Mouse (Mus musculus) neural tube, embryonic 15.5 days (tissue): ENCODE results near the gene BC048671. TPM values are rescaled to one million over a fixed set of nuclear protein-coding genes. Genes with fewer than 3 reads are reported as not detected.

ENCODE experiments used
- ATAC-seq: fragments of 200-750 bp; cut with Nextera tagmentation; 2 replicates; pipeline ENCODE4 v1.8.0; 2017; ENCODE audit warnings: mild to moderate bottlenecking, moderate TSS enrichment, moderate library complexity; ENCODE audit not compliant: low FRiP score
- H3K27ac ChIP-seq: fragments of 300-500 bp; sonication (generic); replicated peaks from 2 replicates; pipeline ENCODE4 v1.5.1; 2015; ENCODE audit warnings: mild to moderate bottlenecking, inconsistent platforms
- H3K27me3 ChIP-seq: fragments of 300-500 bp; sonication (generic); replicated peaks from 2 replicates; pipeline ENCODE4 v1.6.1; 2015; ENCODE audit warnings: inconsistent platforms
- H3K36me3 ChIP-seq: fragments of 300-500 bp; sonication (generic); 2 replicates; pipeline ENCODE4 v1.6.1; 2015; ENCODE audit warnings: inconsistent platforms
- H3K4me1 ChIP-seq: fragments of 300-500 bp; sonication (generic); 2 replicates; pipeline ENCODE4 v1.6.1; 2015; ENCODE audit warnings: inconsistent platforms
- H3K4me2 ChIP-seq: fragments of 300-500 bp; sonication (generic); 2 replicates; pipeline ENCODE4 v1.6.1; 2015; ENCODE audit warnings: inconsistent platforms, mild to moderate bottlenecking, moderate library complexity
- H3K4me3 ChIP-seq: fragments of 300-500 bp; sonication (generic); replicated peaks from 2 replicates; pipeline ENCODE4 v1.5.1; 2015; ENCODE audit warnings: mild to moderate bottlenecking, inconsistent platforms
- H3K9ac ChIP-seq: fragments of 300-500 bp; sonication (generic); replicated peaks from 2 replicates; pipeline ENCODE4 v1.6.1; 2015; ENCODE audit warnings: mild to moderate bottlenecking, inconsistent platforms
- H3K9me3 ChIP-seq: fragments of 300-500 bp; sonication (generic); replicated peaks from 2 replicates; pipeline ENCODE4 v1.6.1; 2016; ENCODE audit warnings: inconsistent platforms
- WGBS: fragments of 180-500 bp; shearing (Covaris S2); methylation state at CpG from one replicate; pipeline ENCODE4 v1.1.7; 2015; ENCODE audit warnings: mixed read lengths; 5-methylcytosine and 5-hydroxymethylcytosine counted together
- polyA plus RNA-seq: library from polyadenylated mRNA; unstranded; fragments of >200 nt; fragmentation: Nextera tagmentation; extraction: Ambion mirVana; gene quantifications from 2 replicates; pipeline ENCODE4 v1.2.1, GENCODE M21; 2015

BC048671 gene
- polyA plus RNA-seq, 1 experiment from 2014 or later, result not detected

DNA sequence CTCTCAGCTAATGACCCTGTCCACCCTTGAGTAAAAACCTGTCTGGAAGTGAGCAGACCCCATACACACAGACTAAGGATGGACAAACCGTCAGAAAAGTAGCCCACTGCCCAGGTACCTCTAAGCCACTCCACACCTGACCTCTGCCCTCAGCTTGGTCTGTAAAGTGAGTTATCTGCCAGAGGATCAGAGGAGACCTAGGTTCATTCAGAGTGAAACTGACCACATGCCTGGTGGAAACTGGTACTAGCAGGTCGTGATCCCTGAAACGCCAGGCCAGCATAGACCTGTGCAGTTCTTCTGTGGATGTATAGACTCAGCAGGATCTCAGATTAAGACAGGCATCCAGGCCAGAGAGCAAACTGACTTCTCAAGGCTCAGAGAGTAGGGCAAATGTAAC, 23.4 kb downstream of the BC048671 start:
- peaks cover 8% of the 10 kb centered on the region for H3K4me1 ChIP-seq
- no peak overlapping the region for H3K27ac ChIP-seq
- no peak overlapping the region for H3K4me3 ChIP-seq
- H3K36me3 ChIP-seq, result no peaks in the 10 kb centered on the region
- H3K9me3 ChIP-seq, result no peaks in the 10 kb centered on the region
- no peak for ATAC-seq
- peak overlapping the region; percentile 48; the same call in 1 of the 2 replicates for H3K4me2 ChIP-seq
- no peak overlapping the region for H3K9ac ChIP-seq
- WGBS, result 74% methylated on average over 3 of the region's 3 CpGs
- 0 out of 2 replicates have a peak, but pooled peaks cover 10% of the 10 kb centered on the region for H3K27me3 ChIP-seq

DNA sequence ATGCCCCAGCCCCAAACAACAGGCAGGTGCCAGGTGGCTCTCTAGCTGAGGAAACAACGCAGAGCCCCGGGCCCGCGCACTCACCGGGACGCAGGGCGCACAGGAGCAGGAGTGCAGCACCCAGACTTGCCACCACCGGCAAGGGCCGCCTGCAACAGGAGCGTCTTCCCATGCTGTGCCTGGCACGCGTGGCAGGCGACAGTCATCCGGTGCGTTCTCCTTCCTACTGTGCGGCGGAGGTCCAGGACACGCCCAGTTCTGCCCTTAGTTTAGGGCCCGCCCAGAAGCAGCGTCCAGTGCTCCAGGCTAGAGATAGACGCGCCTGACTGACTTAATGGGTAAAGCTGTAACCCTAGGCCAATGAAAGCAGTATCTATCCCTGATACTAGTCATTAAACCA, 24.0 kb downstream of the BC048671 start, which contains the start of gene Chst13:
Chst13 (minus strand) TSS at position 195 of the 400 bp plus-strand sequence.
- no peak within 1 kb of the TSS for H3K27ac ChIP-seq
- no peak for ATAC-seq

DNA sequence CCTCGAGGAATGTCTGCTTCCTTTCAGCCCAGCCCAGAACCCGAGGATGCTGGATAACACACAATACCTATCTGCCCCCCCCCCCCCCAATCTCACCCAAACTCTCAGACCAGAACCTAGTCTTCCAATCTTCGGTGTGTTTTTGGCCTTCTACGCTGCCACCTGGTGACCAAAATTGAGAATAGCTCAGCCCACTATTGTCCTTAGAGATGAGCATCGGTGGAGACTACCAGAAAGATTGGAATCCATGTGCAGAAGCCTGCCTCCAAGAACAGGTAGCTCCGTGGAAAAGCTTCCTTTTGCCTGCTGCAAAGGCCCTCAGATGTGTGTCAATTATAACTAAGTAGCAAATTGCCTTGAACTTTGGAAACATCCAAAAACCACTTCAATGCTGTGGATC, 26.7 kb downstream of the BC048671 start:
- Histone ChIP-seq H3K9me3 (no peaks in the 10 kb centered on the region), H3K4me2 (no peak overlapping the region), H3K27ac (no peak overlapping the region), H3K36me3 (no peaks in the 10 kb centered on the region), H3K27me3 (0 out of 2 replicates have a peak, but pooled peaks cover 10% of the 10 kb centered on the region), H3K4me1 (peaks cover 8% of the 10 kb centered on the region), H3K4me3 (no peak overlapping the region), H3K9ac (no peak overlapping the region)
- 0 out of 2 replicates have a peak, but pooled peaks have one; percentile 26 for ATAC-seq
- 22% methylated on average over 6 of the region's 6 CpGs for WGBS

More for the DNA sequence above, 24.0 kb downstream of the BC048671 start, which contains the start of gene Chst13:
- Histone ChIP-seq H3K36me3 (no peaks in the 10 kb centered on the region), H3K9ac (no peak within 1 kb of the TSS), H3K4me2 (peak within 1 kb of the TSS; percentile 48), H3K4me1 (peaks cover 8% of the 10 kb centered on the region), H3K27me3 (0 out of 2 replicates have a peak, but pooled peaks cover 10% of the 10 kb centered on the region), H3K9me3 (no peaks in the 10 kb centered on the region), H3K4me3 (0 out of 2 replicates have a peak within 1 kb of the TSS, but pooled peaks have one; percentile 10)
- WGBS, result 4% methylated on average over 22 of the region's 22 CpGs

DNA sequence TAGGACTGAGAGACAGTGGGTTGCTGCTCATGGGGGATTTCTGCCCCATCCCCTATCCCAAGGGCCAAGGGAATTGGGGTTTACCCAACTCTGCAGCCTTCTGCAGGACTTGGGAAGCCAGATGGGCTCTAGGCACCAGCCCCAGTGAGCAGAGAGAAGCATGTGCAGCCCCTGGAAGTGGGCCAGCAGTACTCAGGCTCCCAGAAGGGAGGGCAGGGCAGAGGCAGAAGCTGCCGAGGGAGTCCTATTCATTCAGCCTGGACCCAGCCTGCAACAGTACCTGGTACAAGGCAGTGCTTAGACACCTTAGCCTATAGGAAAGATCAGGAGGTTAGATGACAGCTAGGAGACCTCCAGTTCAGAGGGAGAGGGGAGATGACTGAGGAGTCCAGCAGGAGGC, 28.9 kb downstream of the BC048671 start:
- no peak overlapping the region for H3K4me3 ChIP-seq
- peaks cover 3% of the 10 kb centered on the region for H3K4me1 ChIP-seq
- H3K9me3 ChIP-seq, result no peaks in the 10 kb centered on the region
- no peak overlapping the region for H3K4me2 ChIP-seq
- no peak for ATAC-seq
- WGBS, result 19% methylated on average over 1 of the region's 1 CpGs
- H3K9ac ChIP-seq, result no peak overlapping the region
- 0 out of 2 replicates have a peak, but pooled peaks cover 8% of the 10 kb centered on the region for H3K27me3 ChIP-seq
- H3K36me3 ChIP-seq, result no peaks in the 10 kb centered on the region
- H3K27ac ChIP-seq, result no peak overlapping the region

DNA sequence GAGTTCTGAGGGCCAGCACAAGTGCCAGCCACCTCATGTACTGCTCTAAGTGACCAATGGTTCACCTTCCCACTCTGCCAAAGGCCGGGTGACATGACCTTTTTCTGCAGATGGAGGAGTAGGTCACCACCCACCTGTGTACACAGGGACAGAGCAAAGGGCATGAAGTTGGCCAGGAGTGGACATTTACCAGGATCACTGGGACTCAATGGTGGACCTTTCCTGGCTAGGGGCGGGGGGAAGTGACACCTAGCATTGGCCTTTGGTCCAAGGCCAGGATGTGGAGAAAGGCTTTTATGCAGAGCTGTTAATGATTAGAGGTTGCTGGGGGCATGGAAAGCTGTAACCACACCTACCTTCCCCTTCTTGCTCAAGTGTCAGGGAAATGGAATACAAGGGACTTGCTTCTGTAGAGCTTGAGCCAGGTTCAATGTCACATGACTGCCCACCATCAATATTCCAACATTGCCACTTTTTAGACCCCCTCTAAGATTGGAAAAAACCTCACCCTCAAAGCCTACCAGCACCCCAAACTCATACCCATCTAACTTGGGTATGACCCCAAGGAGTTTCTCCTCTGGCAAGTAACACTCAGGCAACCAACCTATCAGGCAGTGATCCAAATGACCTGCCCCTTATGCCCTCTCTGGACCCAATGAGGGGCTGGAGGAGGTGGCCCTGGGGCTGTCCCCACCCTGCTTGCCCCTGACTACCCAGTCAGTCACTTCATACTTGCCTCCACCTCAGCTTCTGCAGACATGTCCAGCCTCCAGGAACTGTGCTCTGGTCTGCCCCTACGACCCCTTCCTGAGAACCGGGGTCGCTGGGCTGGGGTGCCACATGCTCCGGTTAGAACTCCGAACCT, 31.8 kb downstream of the BC048671 start, which contains the start of gene Uroc1:
Uroc1 (plus strand) TSS at position 724 of the 865 bp plus-strand sequence.
- no peaks in the 10 kb centered on the region for H3K9me3 ChIP-seq
- H3K4me3 ChIP-seq, result no peak within 1 kb of the TSS
- no peak for ATAC-seq
- H3K9ac ChIP-seq, result no peak within 1 kb of the TSS
- H3K27ac ChIP-seq, result no peak within 1 kb of the TSS
- no peaks in the 10 kb centered on the region for H3K27me3 ChIP-seq
- no peak within 1 kb of the TSS for H3K4me2 ChIP-seq
- WGBS, result 89% methylated on average over 7 of the region's 7 CpGs
- H3K4me1 ChIP-seq, result no peaks in the 10 kb centered on the region
- no peaks in the 10 kb centered on the region for H3K36me3 ChIP-seq

DNA sequence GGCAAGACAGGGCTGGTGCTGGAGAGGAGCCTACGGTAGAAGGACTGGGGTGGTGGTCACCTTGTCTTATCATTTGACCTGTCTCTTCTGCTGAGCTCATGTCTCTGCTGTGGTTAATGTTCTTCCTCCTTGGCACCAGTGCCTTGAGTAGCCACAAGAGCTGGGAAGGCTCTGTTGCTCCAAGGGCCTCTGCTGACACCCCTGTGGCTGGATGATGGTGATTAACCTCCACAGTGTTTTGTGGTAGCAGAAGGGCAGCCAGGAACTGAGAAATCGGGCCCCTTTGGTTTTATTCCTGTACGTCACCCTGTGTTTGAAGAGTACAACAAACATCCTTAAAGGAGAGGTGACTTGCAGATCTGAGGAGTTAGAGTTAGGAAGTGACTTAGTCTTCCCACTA, 33.2 kb downstream of the BC048671 start:
- H3K36me3 ChIP-seq, result no peaks in the 10 kb centered on the region
- WGBS, result 80% methylated on average over 3 of the region's 3 CpGs

DNA sequence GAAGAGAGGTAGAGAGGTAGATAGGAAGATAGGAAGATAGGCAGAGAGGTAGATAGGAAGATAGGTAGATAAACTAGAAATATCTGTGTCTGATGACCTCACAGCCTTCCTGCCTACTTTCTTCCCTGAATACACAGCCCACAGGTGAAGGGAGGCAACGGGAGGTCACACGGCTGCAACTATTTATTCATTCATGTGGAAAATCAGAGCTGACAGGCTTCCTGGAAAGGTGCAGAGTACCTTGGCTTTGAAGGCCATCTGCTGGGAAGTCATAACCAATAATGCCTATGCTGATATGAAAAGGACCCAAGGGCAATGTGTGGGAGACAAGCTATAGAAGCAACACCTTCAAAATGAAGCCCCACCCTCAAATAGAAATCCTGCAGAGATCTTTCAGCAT, 41.3 kb downstream of the BC048671 start:
- Histone ChIP-seq H3K4me1 (no peaks in the 10 kb centered on the region), H3K9me3 (no peaks in the 10 kb centered on the region), H3K4me2 (no peak overlapping the region), H3K27me3 (no peaks in the 10 kb centered on the region), H3K9ac (no peak overlapping the region), H3K4me3 (no peak overlapping the region), H3K27ac (no peak overlapping the region), H3K36me3 (no peaks in the 10 kb centered on the region)
- WGBS, result 79% methylated on average over 2 of the region's 2 CpGs
- no peak for ATAC-seq

More for the DNA sequence above, 33.2 kb downstream of the BC048671 start:
- Histone ChIP-seq H3K27me3 (no peaks in the 10 kb centered on the region), H3K4me3 (no peak overlapping the region), H3K9ac (no peak overlapping the region), H3K4me2 (no peak overlapping the region), H3K4me1 (no peaks in the 10 kb centered on the region), H3K27ac (no peak overlapping the region), H3K9me3 (no peaks in the 10 kb centered on the region)
- ATAC-seq, result no peak

DNA sequence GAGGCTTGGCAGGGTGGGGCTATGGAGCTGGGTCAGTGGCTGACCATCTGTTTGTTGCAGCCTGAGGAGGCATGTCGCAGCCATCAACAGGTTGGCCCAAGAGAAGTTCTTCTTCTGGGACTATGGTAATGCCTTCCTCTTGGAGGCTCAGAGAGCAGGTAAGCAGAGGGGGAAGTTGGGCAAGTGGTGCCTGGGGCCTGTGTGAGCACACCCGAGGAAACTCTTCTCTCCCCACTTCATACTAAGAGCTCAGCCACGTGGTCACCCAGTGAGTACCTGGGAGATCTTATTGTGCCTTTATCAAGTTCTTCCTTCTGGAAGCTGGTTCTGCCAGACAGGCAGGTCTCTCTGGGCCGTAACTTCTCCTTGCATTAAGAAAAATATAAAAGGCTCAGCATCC, 46.2 kb downstream of the BC048671 start:
- no peak overlapping the region for H3K27ac ChIP-seq
- H3K4me2 ChIP-seq, result no peak overlapping the region
- 88% methylated on average over 4 of the region's 4 CpGs for WGBS
- no peaks in the 10 kb centered on the region for H3K4me1 ChIP-seq
- H3K27me3 ChIP-seq, result no peaks in the 10 kb centered on the region
- no peaks in the 10 kb centered on the region for H3K9me3 ChIP-seq
- H3K36me3 ChIP-seq, result no peaks in the 10 kb centered on the region
- no peak for ATAC-seq
- H3K4me3 ChIP-seq, result no peak overlapping the region
- no peak overlapping the region for H3K9ac ChIP-seq

DNA sequence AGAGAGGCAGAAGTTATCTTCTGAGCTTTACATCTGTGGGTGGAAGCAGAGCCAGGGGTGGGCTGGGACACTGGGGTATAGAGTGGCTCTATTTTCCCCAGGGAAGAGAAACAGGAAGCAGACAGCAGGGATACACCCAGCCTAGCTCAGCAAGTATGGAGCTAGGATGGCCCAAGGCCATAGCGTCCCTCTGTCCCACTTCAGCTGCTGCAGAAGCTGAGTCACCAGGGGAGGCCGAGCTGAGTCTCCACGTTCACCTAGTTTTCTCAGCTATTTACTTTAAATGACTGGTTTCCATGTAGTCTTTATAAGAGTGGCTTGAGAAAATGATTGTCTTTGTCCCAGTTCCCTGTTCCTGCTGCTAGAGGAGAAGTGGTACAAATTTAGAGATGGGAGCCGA, 47.5 kb downstream of the BC048671 start:
- no peaks in the 10 kb centered on the region for H3K4me1 ChIP-seq
- no peak overlapping the region for H3K9ac ChIP-seq
- H3K4me2 ChIP-seq, result no peak overlapping the region
- no peaks in the 10 kb centered on the region for H3K9me3 ChIP-seq
- H3K36me3 ChIP-seq, result no peaks in the 10 kb centered on the region
- 84% methylated on average over 4 of the region's 4 CpGs for WGBS
- ATAC-seq, result no peak
- H3K27ac ChIP-seq, result no peak overlapping the region
- no peaks in the 10 kb centered on the region for H3K27me3 ChIP-seq
- H3K4me3 ChIP-seq, result no peak overlapping the region

DNA sequence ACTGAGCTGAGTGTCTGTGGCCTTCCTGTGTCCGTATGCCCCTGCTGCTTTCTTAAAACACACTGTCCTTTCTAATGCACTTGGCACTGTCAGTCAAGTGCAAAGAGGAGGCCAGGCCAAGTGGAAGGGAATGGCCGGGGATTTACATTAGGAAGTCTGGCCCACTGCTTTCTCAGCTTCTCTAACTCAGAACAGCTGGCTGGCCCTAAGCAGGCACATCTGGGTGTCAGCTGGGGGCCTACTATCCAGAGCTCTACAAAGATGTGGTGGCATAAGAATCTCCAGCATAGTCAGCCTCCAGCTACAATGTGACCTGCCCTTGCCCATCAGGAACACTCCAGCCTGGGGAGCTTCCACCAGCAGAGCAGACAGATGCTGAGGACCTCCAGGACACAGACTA, 49.0 kb downstream of the BC048671 start:
- H3K4me2 ChIP-seq, result no peak overlapping the region
- 72% methylated on average over 2 of the region's 2 CpGs for WGBS
- no peak overlapping the region for H3K4me3 ChIP-seq
- H3K4me1 ChIP-seq, result no peaks in the 10 kb centered on the region
- no peaks in the 10 kb centered on the region for H3K27me3 ChIP-seq
- no peak for ATAC-seq
- no peak overlapping the region for H3K27ac ChIP-seq
- no peaks in the 10 kb centered on the region for H3K9me3 ChIP-seq
- H3K9ac ChIP-seq, result no peak overlapping the region
- no peaks in the 10 kb centered on the region for H3K36me3 ChIP-seq
